Mouse (Mus musculus) lung, postnatal 4 days (tissue): ENCODE measurements around the gene Col7a1.
A peak's percentile ranks its signal among the peaks of the same experiment; 100 is the strongest.

Experiments used
- DNase-seq, 2 experiments: peaks; one replicate each; pipeline ENCODE4 v3.0.0; 2021

The Col7a1 gene

GRCm38 (mm10) chr9:108953081-108953636 lies at the start of gene Col7a1:
TSS of gene Col7a1 (plus strand) at chr9:108953586.
- DNase-seq: no peak

- no peak for DNase-seq
Measured at GRCm38 (mm10) chr9:108912308-108912707, 41.1 kb upstream of the Col7a1 start.

- no peak for DNase-seq
Measured at GRCm38 (mm10) chr9:108913161-108913560, 40.2 kb upstream of the Col7a1 start.

- DNase-seq: no peak
Measured at GRCm38 (mm10) chr9:108913621-108914020, 39.8 kb upstream of the Col7a1 start.

GRCm38 (mm10) chr9:108914491-108914890 lies 38.9 kb upstream of the Col7a1 start, which contains the start of gene Tmem89:
TSS of gene Tmem89 (plus strand) at chr9:108914619.
- DNase-seq: no peak

- no peak for DNase-seq
Measured at GRCm38 (mm10) chr9:108925897-108926296, 27.5 kb upstream of the Col7a1 start.

- DNase-seq: no peak
Measured at GRCm38 (mm10) chr9:108928424-108928823, 25.0 kb upstream of the Col7a1 start.

- no peak for DNase-seq
Measured at GRCm38 (mm10) chr9:108935991-108936390, 17.4 kb upstream of the Col7a1 start.

GRCm38 (mm10) chr9:108936418-108937364 lies 16.7 kb upstream of the Col7a1 start, which contains the start of gene Uqcrc1:
TSS of gene Uqcrc1 (plus strand) at chr9:108936633.
- peak; percentile 96 for DNase-seq

GRCm38 (mm10) chr9:108945111-108945510 lies 8.3 kb upstream of the Col7a1 start:
- no peak for DNase-seq

- DNase-seq: no peak
Measured at GRCm38 (mm10) chr9:108945608-108946007, 7.8 kb upstream of the Col7a1 start.

GRCm38 (mm10) chr9:108949231-108949966 lies 4.0 kb upstream of the Col7a1 start:
- peak; percentile 47 to 80 for DNase-seq

- no peak for DNase-seq
Measured at GRCm38 (mm10) chr9:108949967-108950728, 3.2 kb upstream of the Col7a1 start.

- DNase-seq: no peak
Measured at GRCm38 (mm10) chr9:108955241-108955640, 1.9 kb downstream of the Col7a1 start.

GRCm38 (mm10) chr9:108955846-108956245 lies 2.5 kb downstream of the Col7a1 start:
- no peak for DNase-seq

GRCm38 (mm10) chr9:108963577-108963976 lies 10.2 kb downstream of the Col7a1 start:
- DNase-seq: peak; percentile 16 to 45

GRCm38 (mm10) chr9:108964338-108964737 lies 11.0 kb downstream of the Col7a1 start:
- DNase-seq: no peak

- DNase-seq: no peak
Measured at GRCm38 (mm10) chr9:108970623-108971022, 17.2 kb downstream of the Col7a1 start.

- no peak for DNase-seq
Measured at GRCm38 (mm10) chr9:108976483-108976882, 23.1 kb downstream of the Col7a1 start.

GRCm38 (mm10) chr9:108977966-108978365 lies 24.6 kb downstream of the Col7a1 start:
- DNase-seq: no peak

- no peak for DNase-seq
Measured at GRCm38 (mm10) chr9:108982498-108982897, 29.1 kb downstream of the Col7a1 start.

- DNase-seq: no peak
Measured at GRCm38 (mm10) chr9:108983209-108983608, 29.8 kb downstream of the Col7a1 start.
